Mouse (Mus musculus): ENCODE measurements around the gene Myt1l. TPM values are rescaled to one million over a fixed set of nuclear protein-coding genes. Genes with fewer than 3 reads are reported as not detected.

Myt1l gene
- polyA plus RNA-seq, 1 experiment, result 369 TPM

DNA sequence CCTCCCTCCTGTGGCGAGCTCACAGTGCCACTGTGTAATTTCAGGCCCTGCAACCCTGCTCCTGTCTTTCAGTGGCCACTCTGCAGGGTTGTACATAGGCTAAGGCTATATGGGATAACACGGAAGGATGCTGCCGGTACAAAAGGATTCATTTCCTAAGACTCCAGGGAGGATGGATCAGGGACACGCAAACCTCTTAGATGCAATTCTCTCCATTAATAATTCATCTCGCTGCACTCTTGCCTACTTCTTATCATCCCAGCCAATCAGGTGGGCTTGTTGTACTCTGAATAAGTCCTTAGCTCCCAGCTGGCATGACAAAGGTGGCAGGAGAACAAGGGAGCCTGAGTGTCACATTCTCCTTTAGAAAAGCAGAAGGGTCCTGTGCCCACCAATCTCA is 264.8 kb downstream of the Myt1l start:
- 90% methylated on average over 5 of the region's 5 CpGs for WGBS
- TF ChIP-seq POLR2A (IDR thresholded peaks at IDR 0.05; ENCODE audit: insufficient read depth, low read depth, low read length) (no peak), CTCF (IDR thresholded peaks at IDR 0.05; ENCODE audit: insufficient read depth, low read depth, low read length) (no peak)
- no peak overlapping the region for H3K27ac ChIP-seq (ENCODE audit: insufficient read depth, low read depth, low read length)
- no peak overlapping the region for H3K4me3 ChIP-seq (ENCODE audit: insufficient read depth, low read depth, low read length)
- H3K4me1 ChIP-seq (ENCODE audit: control insufficient read depth, insufficient read depth, low read length), result peaks cover 10% of the 10 kb centered on the region

GRCm38 (mm10) chr12:29795107-29795673 is 267.0 kb downstream of the Myt1l start:
- TF ChIP-seq CTCF (IDR thresholded peaks at IDR 0.05; ENCODE audit: insufficient read depth, low read depth, low read length) (no peak), POLR2A (IDR thresholded peaks at IDR 0.05; ENCODE audit: insufficient read depth, low read depth, low read length) (no peak)
- H3K4me3 ChIP-seq (ENCODE audit: insufficient read depth, low read depth, low read length), result no peak overlapping the region
- WGBS, result 69% methylated on average over 5 of the region's 5 CpGs
- no peaks in the 10 kb centered on the region for H3K4me1 ChIP-seq (ENCODE audit: control insufficient read depth, insufficient read depth, low read length)
- H3K27ac ChIP-seq (ENCODE audit: insufficient read depth, low read depth, low read length), result no peak overlapping the region

DNA sequence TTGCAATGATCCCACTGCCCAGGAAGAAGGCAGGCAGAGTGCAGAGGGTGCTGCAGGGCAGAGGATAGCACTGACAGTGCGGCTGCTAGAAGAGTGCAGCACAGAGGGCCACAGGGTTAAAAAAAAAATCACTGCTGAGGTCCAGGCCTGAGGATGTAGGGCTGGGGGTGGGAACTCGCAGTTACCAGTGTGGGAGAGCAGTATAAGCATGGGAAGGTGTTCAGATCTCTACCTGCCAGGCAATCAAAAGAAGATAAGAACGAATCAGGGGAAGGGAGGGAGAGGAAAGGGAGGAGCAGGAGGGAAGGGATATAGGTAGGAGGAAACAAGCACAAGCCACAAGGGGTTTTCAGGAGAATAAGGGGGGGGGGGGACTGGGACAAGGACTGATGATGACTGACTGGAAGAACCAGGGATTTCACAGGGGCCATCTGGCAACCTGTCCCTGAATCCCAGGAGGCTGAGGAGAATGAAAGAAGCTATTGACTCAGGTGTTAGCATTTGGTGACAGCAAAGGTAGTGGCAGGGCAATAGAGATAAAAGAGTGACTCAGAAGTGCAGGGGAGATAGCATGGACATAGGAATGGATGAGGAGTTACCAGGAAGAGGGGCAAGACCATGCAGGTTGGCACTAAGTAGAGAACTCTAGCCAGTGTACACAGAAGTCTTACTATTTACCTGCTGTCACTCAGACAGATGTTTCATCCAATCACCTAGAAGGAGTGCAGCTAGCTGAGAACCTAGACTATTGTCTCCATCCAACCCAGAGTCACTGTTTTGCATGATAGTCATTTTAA is 270.6 kb downstream of the Myt1l start:
- no peak overlapping the region for H3K27ac ChIP-seq (ENCODE audit: insufficient read depth, low read depth, low read length)
- no peaks in the 10 kb centered on the region for H3K4me1 ChIP-seq (ENCODE audit: control insufficient read depth, insufficient read depth, low read length)
- 71% methylated on average over 3 of the region's 3 CpGs for WGBS
- no peak overlapping the region for H3K4me3 ChIP-seq (ENCODE audit: insufficient read depth, low read depth, low read length)
- TF ChIP-seq CTCF (IDR thresholded peaks at IDR 0.05; ENCODE audit: insufficient read depth, low read depth, low read length), result no peak
- no peak for TF ChIP-seq POLR2A (IDR thresholded peaks at IDR 0.05; ENCODE audit: insufficient read depth, low read depth, low read length)

GRCm38 (mm10) chr12:29806415-29806814 is 278.2 kb downstream of the Myt1l start:
- peaks cover 5% of the 10 kb centered on the region for H3K4me1 ChIP-seq (ENCODE audit: control insufficient read depth, insufficient read depth, low read length)
- 86% methylated on average over 1 of the region's 1 CpGs for WGBS
- H3K27ac ChIP-seq (ENCODE audit: insufficient read depth, low read depth, low read length), result no peak overlapping the region
- no peak overlapping the region for H3K4me3 ChIP-seq (ENCODE audit: insufficient read depth, low read depth, low read length)
- no peak for TF ChIP-seq CTCF (IDR thresholded peaks at IDR 0.05; ENCODE audit: insufficient read depth, low read depth, low read length)
- no peak for TF ChIP-seq POLR2A (IDR thresholded peaks at IDR 0.05; ENCODE audit: insufficient read depth, low read depth, low read length)

DNA sequence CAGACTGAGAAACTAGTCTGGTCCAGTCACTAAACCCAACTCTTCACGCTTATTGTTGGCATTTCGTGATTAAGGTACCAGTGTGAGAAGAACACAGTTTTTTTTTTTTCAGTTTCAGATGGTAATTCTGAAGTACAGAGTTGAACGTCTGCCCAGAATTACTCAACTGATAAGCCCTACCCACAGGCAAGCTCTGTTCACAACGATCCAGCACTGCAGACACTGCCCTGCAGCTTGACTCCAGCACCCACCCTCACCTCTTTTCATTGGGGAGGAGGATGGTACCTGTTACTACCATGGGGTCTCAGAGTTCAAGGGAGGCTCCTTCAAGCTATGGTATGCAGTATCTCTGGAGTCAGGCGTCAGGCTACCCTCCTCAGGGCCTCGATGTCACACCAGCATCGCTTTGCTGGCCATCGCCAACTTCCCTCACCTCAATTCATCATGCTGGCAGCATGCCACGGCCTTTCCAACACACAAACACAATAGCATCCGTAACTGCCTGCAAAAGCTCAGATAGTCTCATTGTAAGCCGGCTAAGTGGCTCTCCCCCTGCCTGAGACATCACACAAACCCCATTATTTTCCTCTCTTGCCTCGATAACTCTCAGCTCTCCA is 281.5 kb downstream of the Myt1l start:
- Histone ChIP-seq H3K4me1 (ENCODE audit: control insufficient read depth, insufficient read depth, low read length) (peaks cover 5% of the 10 kb centered on the region), H3K4me3 (ENCODE audit: insufficient read depth, low read depth, low read length) (no peak overlapping the region), H3K27ac (ENCODE audit: insufficient read depth, low read depth, low read length) (no peak overlapping the region)
- TF ChIP-seq CTCF (IDR thresholded peaks at IDR 0.05; ENCODE audit: insufficient read depth, low read depth, low read length) (no peak), POLR2A (IDR thresholded peaks at IDR 0.05; ENCODE audit: insufficient read depth, low read depth, low read length) (no peak)
- 18% methylated on average over 12 of the region's 12 CpGs for WGBS

DNA sequence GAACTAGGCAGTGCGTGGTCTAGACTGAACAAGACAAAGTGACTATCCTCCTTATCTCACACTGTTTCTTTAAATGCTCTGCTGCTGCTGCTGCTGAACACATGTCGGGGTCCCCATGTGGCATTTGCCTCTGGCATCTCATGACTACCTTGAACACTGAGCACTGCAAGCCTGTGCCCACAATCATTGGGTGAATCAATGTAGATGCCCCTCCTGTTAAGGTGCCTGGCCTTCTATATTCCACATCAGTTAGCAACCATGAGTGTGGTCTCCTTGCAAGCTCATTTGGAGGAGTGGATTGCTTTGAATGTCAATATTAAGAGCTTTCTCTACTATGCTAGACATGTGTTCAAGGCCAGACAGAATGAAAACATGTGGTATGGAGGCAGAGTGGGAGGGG is 287.3 kb downstream of the Myt1l start:
- WGBS, result 81% methylated on average over 2 of the region's 2 CpGs
- 0 out of 2 replicates have a peak, but pooled peaks cover 2% of the 10 kb centered on the region for H3K4me1 ChIP-seq (ENCODE audit: control insufficient read depth, insufficient read depth, low read length)
- TF ChIP-seq CTCF (IDR thresholded peaks at IDR 0.05; ENCODE audit: insufficient read depth, low read depth, low read length), result no peak
- TF ChIP-seq POLR2A (IDR thresholded peaks at IDR 0.05; ENCODE audit: insufficient read depth, low read depth, low read length), result no peak
- H3K4me3 ChIP-seq (ENCODE audit: insufficient read depth, low read depth, low read length), result no peak overlapping the region
- H3K27ac ChIP-seq (ENCODE audit: insufficient read depth, low read depth, low read length), result no peak overlapping the region

GRCm38 (mm10) chr12:29816130-29816529 is 287.9 kb downstream of the Myt1l start:
- H3K27ac ChIP-seq (ENCODE audit: insufficient read depth, low read depth, low read length), result no peak overlapping the region
- H3K4me3 ChIP-seq (ENCODE audit: insufficient read depth, low read depth, low read length), result no peak overlapping the region
- no peak for TF ChIP-seq POLR2A (IDR thresholded peaks at IDR 0.05; ENCODE audit: insufficient read depth, low read depth, low read length)
- no peak for TF ChIP-seq CTCF (IDR thresholded peaks at IDR 0.05; ENCODE audit: insufficient read depth, low read depth, low read length)
- H3K4me1 ChIP-seq (ENCODE audit: control insufficient read depth, insufficient read depth, low read length), result 0 out of 2 replicates have a peak, but pooled peaks cover 2% of the 10 kb centered on the region
- 86% methylated on average over 2 of the region's 2 CpGs for whole genome bisulfite sequencing

- Histone ChIP-seq H3K4me3 (ENCODE audit: insufficient read depth, low read depth, low read length) (no peak overlapping the region), H3K4me1 (ENCODE audit: control insufficient read depth, insufficient read depth, low read length) (0 out of 2 replicates have a peak, but pooled peaks cover 2% of the 10 kb centered on the region), H3K27ac (ENCODE audit: insufficient read depth, low read depth, low read length) (no peak overlapping the region)
- TF ChIP-seq POLR2A (IDR thresholded peaks at IDR 0.05; ENCODE audit: insufficient read depth, low read depth, low read length) (no peak), CTCF (IDR thresholded peaks at IDR 0.05; ENCODE audit: insufficient read depth, low read depth, low read length) (no peak)
- WGBS, result 48% methylated on average over 6 of the region's 6 CpGs
These were observed 288.6 kb downstream of the Myt1l start for GRCm38 (mm10) chr12:29816761-29817160.

GRCm38 (mm10) chr12:29822216-29822615 is 294.0 kb downstream of the Myt1l start:
- Histone ChIP-seq H3K27ac (ENCODE audit: insufficient read depth, low read depth, low read length) (peak overlapping the region; percentile 64), H3K4me1 (ENCODE audit: control insufficient read depth, insufficient read depth, low read length) (peaks cover 2% of the 10 kb centered on the region), H3K4me3 (ENCODE audit: insufficient read depth, low read depth, low read length) (no peak overlapping the region)
- WGBS, result 17% methylated on average over 3 of the region's 3 CpGs
- no peak for TF ChIP-seq POLR2A (IDR thresholded peaks at IDR 0.05; ENCODE audit: insufficient read depth, low read depth, low read length)
- TF ChIP-seq CTCF (IDR thresholded peaks at IDR 0.05; ENCODE audit: insufficient read depth, low read depth, low read length), result no peak
